Comparison of ENCODE assay signal across 10 mouse cellular contexts in genomic region chr12:71725713-71726336, GRCm38 (mm10).
DNase-seq lines count a peak whose midpoint lies in the region; ATAC-seq and TF ChIP-seq lines count a peak whose summit lies in the region.
"Had no signal": no experiment of that assay in that cellular context is flagged by ENCODE, and none has a peak within 500 bp of the region (broad histone marks: within the 10 kb centered on the region; RNA-seq: fewer than 3 reads in every experiment).

No protein-coding gene starts in this region.

- no peaks in the 10 kb centered on the region for H3K9me3 ChIP-seq in forebrain, embryonic 14.5 days (replicated peaks; ENCODE audit: control insufficient read depth, low read length)
- no peaks in the 10 kb centered on the region for H3K9me3 ChIP-seq in forebrain, embryonic 13.5 days (replicated peaks)
- no peaks in the 10 kb centered on the region for H3K9me3 ChIP-seq in midbrain, postnatal 0 days (ENCODE audit: low read length)
- H3K9me3 ChIP-seq in midbrain, embryonic 15.5 days = no peaks in the 10 kb centered on the region
- no peaks in the 10 kb centered on the region for H3K9me3 ChIP-seq in stomach, embryonic 16.5 days (replicated peaks; ENCODE audit: control insufficient read depth, low read length)
- no peaks in the 10 kb centered on the region for H3K9me3 ChIP-seq in kidney, embryonic 16.5 days (ENCODE audit: low read length)
- H3K9me3 ChIP-seq: hindbrain, embryonic 15.5 days had no signal

- no peak overlapping the region for H3K27ac ChIP-seq in forebrain, embryonic 14.5 days (ENCODE audit: low read depth, low read length)
- H3K27ac ChIP-seq in forebrain, embryonic 13.5 days = no peak overlapping the region
- no peak overlapping the region for H3K27ac ChIP-seq in midbrain, postnatal 0 days (ENCODE audit: low read depth, low read length)
- H3K27ac ChIP-seq in midbrain, embryonic 15.5 days = no peak overlapping the region
- H3K27ac ChIP-seq in stomach, embryonic 16.5 days (ENCODE audit: low read length) = peak overlapping the region; percentile 28
- H3K27ac ChIP-seq in kidney, embryonic 16.5 days (ENCODE audit: low read length) = no peak overlapping the region
- H3K27ac ChIP-seq: hindbrain, embryonic 15.5 days had no signal

- no peak for ATAC-seq in forebrain, embryonic 14.5 days
- no peak for ATAC-seq in forebrain, embryonic 13.5 days
- no peak for ATAC-seq in midbrain, postnatal 0 days (ENCODE audit: low FRiP score)
- no peak for ATAC-seq in midbrain, embryonic 15.5 days (replicated peaks)
- ATAC-seq in stomach, embryonic 16.5 days (ENCODE audit: insufficient read depth, low FRiP score) = no peak
- no peak for ATAC-seq in kidney, embryonic 16.5 days (ENCODE audit: low FRiP score, low TSS enrichment)

- H3K4me1 ChIP-seq in forebrain, embryonic 14.5 days (ENCODE audit: control insufficient read depth, insufficient read depth, low read length) = no peaks in the 10 kb centered on the region
- peaks cover 3% of the 10 kb centered on the region; the same call in 1 of the 2 replicates for H3K4me1 ChIP-seq in forebrain, embryonic 13.5 days
- H3K4me1 ChIP-seq in midbrain, postnatal 0 days (ENCODE audit: insufficient read depth, low read length) = no peaks in the 10 kb centered on the region
- no peaks in the 10 kb centered on the region for H3K4me1 ChIP-seq in midbrain, embryonic 15.5 days
- no peaks in the 10 kb centered on the region; the same call in 1 of the 2 replicates for H3K4me1 ChIP-seq in stomach, embryonic 16.5 days (ENCODE audit: control insufficient read depth, insufficient read depth, low read length)
- peaks cover 4% of the 10 kb centered on the region; the same call in 1 of the 2 replicates for H3K4me1 ChIP-seq in kidney, embryonic 16.5 days (ENCODE audit: insufficient read depth, low read length)
- H3K4me1 ChIP-seq: hindbrain, embryonic 15.5 days had no signal

- H3K27me3 ChIP-seq in forebrain, embryonic 14.5 days (replicated peaks; ENCODE audit: control insufficient read depth, insufficient read depth, low read length) = no peaks in the 10 kb centered on the region
- H3K27me3 ChIP-seq in forebrain, embryonic 13.5 days = no peaks in the 10 kb centered on the region
- H3K27me3 ChIP-seq in midbrain, postnatal 0 days (ENCODE audit: insufficient read depth, low read length) = no peaks in the 10 kb centered on the region
- no peaks in the 10 kb centered on the region for H3K27me3 ChIP-seq in midbrain, embryonic 15.5 days (replicated peaks)
- H3K27me3 ChIP-seq in stomach, embryonic 16.5 days (ENCODE audit: control insufficient read depth, insufficient read depth, low read length) = no peaks in the 10 kb centered on the region
- no peaks in the 10 kb centered on the region for H3K27me3 ChIP-seq in kidney, embryonic 16.5 days (ENCODE audit: insufficient read depth, low read length)
- H3K27me3 ChIP-seq: hindbrain, embryonic 15.5 days had no signal

- peak; percentile 55 for DNase-seq in forebrain, embryonic 14.5 days (ENCODE audit: low spot score)
- peak; percentile 47 for DNase-seq in midbrain, postnatal 0 days (ENCODE audit: low spot score)
- peak; percentile 55 to 68 for DNase-seq in heart, postnatal 10 days
- no peak for DNase-seq in T-cell, adult 2 months (ENCODE audit: low spot score)

- H3K4me2 ChIP-seq in forebrain, embryonic 14.5 days (ENCODE audit: low read length) = no peak overlapping the region
- H3K4me2 ChIP-seq in forebrain, embryonic 13.5 days = no peak overlapping the region
- H3K4me2 ChIP-seq in midbrain, postnatal 0 days (ENCODE audit: low read depth, low read length, poor library complexity, severe bottlenecking) = no peak overlapping the region
- no peak overlapping the region for H3K4me2 ChIP-seq in midbrain, embryonic 15.5 days
- no peak overlapping the region; the same call in 1 of the 2 replicates for H3K4me2 ChIP-seq in stomach, embryonic 16.5 days (ENCODE audit: low read depth, low read length)
- H3K4me2 ChIP-seq in kidney, embryonic 16.5 days (replicated peaks; ENCODE audit: low read depth, low read length) = no peak overlapping the region
- H3K4me2 ChIP-seq: hindbrain, embryonic 15.5 days; midbrain, embryonic 11.5 days had no signal

- intact Hi-C loops in heart, postnatal 10 days (cut with DNase I) = no loop called here

- H3K9ac ChIP-seq in forebrain, embryonic 14.5 days (ENCODE audit: low read length) = no peak overlapping the region
- H3K9ac ChIP-seq in forebrain, embryonic 13.5 days = no peak overlapping the region
- no peak overlapping the region for H3K9ac ChIP-seq in midbrain, postnatal 0 days (replicated peaks; ENCODE audit: low read length, poor library complexity, severe bottlenecking)
- no peak overlapping the region for H3K9ac ChIP-seq in midbrain, embryonic 15.5 days
- H3K9ac ChIP-seq in stomach, embryonic 16.5 days (ENCODE audit: low read length) = no peak overlapping the region
- H3K9ac ChIP-seq in kidney, embryonic 16.5 days (replicated peaks; ENCODE audit: low read length) = no peak overlapping the region
- H3K9ac ChIP-seq: hindbrain, embryonic 15.5 days had no signal

- H3K4me3 ChIP-seq in forebrain, embryonic 14.5 days (ENCODE audit: low read depth, low read length) = no peak overlapping the region
- no peak overlapping the region for H3K4me3 ChIP-seq in forebrain, embryonic 13.5 days
- no peak overlapping the region for H3K4me3 ChIP-seq in midbrain, postnatal 0 days (ENCODE audit: low read depth, low read length)
- H3K4me3 ChIP-seq in midbrain, embryonic 15.5 days = no peak overlapping the region
- H3K4me3 ChIP-seq in stomach, embryonic 16.5 days (replicated peaks; ENCODE audit: low read length) = no peak overlapping the region
- H3K4me3 ChIP-seq in kidney, embryonic 16.5 days (ENCODE audit: low read length) = no peak overlapping the region
- H3K4me3 ChIP-seq: hindbrain, embryonic 15.5 days had no signal

- no peak for TF ChIP-seq CTCF in midbrain, postnatal 0 days (IDR thresholded peaks at IDR 0.05)

- WGBS in forebrain, embryonic 14.5 days = 10% methylated on average over 4 of the region's 4 CpGs
- WGBS in forebrain, embryonic 13.5 days = 8% methylated on average over 4 of the region's 4 CpGs
- 26% methylated on average over 4 of the region's 4 CpGs for WGBS in midbrain, postnatal 0 days
- 13% methylated on average over 4 of the region's 4 CpGs for WGBS in midbrain, embryonic 15.5 days
- 30% methylated on average over 4 of the region's 4 CpGs for WGBS in stomach, embryonic 16.5 days
- 65% methylated on average over 4 of the region's 4 CpGs for WGBS in kidney, embryonic 16.5 days

- H3K36me3 ChIP-seq in forebrain, embryonic 14.5 days (ENCODE audit: control insufficient read depth, insufficient read depth, low read length) = no peaks in the 10 kb centered on the region
- no peaks in the 10 kb centered on the region for H3K36me3 ChIP-seq in forebrain, embryonic 13.5 days (ENCODE audit: poor library complexity, severe bottlenecking)
- no peaks in the 10 kb centered on the region for H3K36me3 ChIP-seq in midbrain, postnatal 0 days (ENCODE audit: insufficient read depth, low read length)
- no peaks in the 10 kb centered on the region for H3K36me3 ChIP-seq in midbrain, embryonic 15.5 days (replicated peaks)
- H3K36me3 ChIP-seq in stomach, embryonic 16.5 days (ENCODE audit: control insufficient read depth, insufficient read depth, low read length) = no peaks in the 10 kb centered on the region
- H3K36me3 ChIP-seq in kidney, embryonic 16.5 days (ENCODE audit: insufficient read depth, low read length) = no peaks in the 10 kb centered on the region
- H3K36me3 ChIP-seq: hindbrain, embryonic 15.5 days had no signal
